Mouse (Mus musculus): Measurements from ENCODE around the gene Stra6l.

DNA sequence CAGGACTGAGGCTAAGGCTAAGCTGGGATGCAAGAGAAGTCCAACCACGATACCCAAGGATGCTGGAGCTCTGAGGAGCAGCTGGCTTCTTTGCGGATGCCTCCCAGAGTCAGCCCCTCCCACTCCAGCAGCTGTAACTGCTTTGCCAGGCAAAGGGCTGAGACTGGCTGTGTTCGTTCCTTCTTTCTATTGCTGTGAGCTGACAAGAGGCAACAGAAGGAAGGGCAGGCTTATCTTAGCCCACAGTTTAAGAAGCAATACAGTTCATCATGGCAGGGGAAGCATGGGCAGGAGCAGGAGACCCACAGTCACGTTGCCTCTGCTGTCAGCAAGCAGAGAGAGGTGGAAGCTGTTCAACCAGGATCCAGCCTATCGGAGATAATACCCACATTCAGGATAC lies 12.7 kb downstream of the Stra6l start:
- no peak for TF ChIP-seq MAX (IDR thresholded peaks at IDR 0.05)
- TF ChIP-seq CTCF (IDR thresholded peaks at IDR 0.05; ENCODE audit: control insufficient read depth, insufficient read depth, insufficient read length), result no peak
- no peak for TF ChIP-seq USF1 (IDR thresholded peaks at IDR 0.05; ENCODE audit: low read depth)
- no peak for TF ChIP-seq MYOG (IDR thresholded peaks at IDR 0.05; ENCODE audit: control insufficient read depth, extremely low read depth, insufficient read length)
- TF ChIP-seq MYOD1 (IDR thresholded peaks at IDR 0.05; ENCODE audit: control insufficient read depth, insufficient read length, low read depth), result no peak
- no peak for TF ChIP-seq CEBPB (IDR thresholded peaks at IDR 0.05; ENCODE audit: low read depth)

Measured in C2C12 (cell line).